Mouse (Mus musculus) megakaryocyte, embryonic 14.5 days (primary cell): ENCODE data around the gene Ankrd54.

Source experiments
- FLI1 ChIP-seq: IDR thresholded peaks from 2 replicates; pipeline ENCODE4 v1.6.1; 2012; ENCODE audit warnings: low read length, inconsistent platforms, mixed read lengths
- GATA1 ChIP-seq: IDR thresholded peaks from 3 replicates; pipeline ENCODE4 v1.6.1; 2012; ENCODE audit warnings: mixed read lengths, low read length, inconsistent platforms, borderline replicate concordance

DNA sequence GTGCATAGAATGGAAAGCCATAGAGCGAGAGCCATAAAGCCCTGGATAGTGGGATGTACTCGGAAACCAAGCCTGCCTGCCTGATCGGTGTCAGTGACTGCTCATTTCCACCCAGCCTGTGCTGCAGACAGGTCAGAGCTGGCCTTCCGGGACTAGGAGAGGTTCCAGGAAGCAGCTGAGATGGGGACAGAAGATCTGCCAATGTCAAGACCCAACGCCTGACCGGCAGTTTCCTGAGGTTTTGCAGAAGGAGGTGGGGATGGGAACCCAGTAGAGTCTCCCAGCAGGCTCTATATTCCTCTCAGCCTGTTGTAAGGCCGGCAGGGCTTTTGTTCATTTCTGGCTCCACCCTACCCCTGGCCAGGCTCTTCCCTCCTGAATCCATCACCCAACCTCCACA, 36.2 kb upstream of the Ankrd54 start:
- TF ChIP-seq GATA1 (no peak), FLI1 (no peak)
